Mouse (Mus musculus) CD4-positive, CD25-positive, alpha-beta regulatory T cell (primary cell): ENCODE results near the gene Hsd17b3. TPM values are rescaled to one million over a fixed set of nuclear protein-coding genes. Genes with fewer than 3 reads are reported as not detected.

Experiments
- polyA plus RNA-seq: library from polyadenylated mRNA; unstranded; fragments of 100-300 nt; shearing (Covaris generic); gene quantifications from one replicate; pipeline ENCODE4 v1.2.1, GENCODE M21; 2017

The Hsd17b3 gene
- not detected for polyA plus RNA-seq

GRCm38 (mm10) chr13:64089130-64089529 is at the start of gene Hsd17b3:
Gene Hsd17b3, minus strand, starts transcription at chr13:64089230.

GRCm38 (mm10) chr13:64128858-64129615 is 40.0 kb upstream of the Hsd17b3 start, which contains the start of gene Slc35d2:
Gene Slc35d2, minus strand, starts transcription at chr13:64129368.

Other genes starting within 250 kb of the Hsd17b3 start
- 31.8 TPM for gene Slc35d2, start 40.1 kb upstream of the Hsd17b3 start, polyA plus RNA-seq
- gene Zfp367, start 64.0 kb upstream of the Hsd17b3 start, polyA plus RNA-seq, result 8.6 TPM
- gene Habp4, start 72.6 kb upstream of the Hsd17b3 start, polyA plus RNA-seq, result 35.7 TPM
- 6.1 TPM for gene Cdc14b, start 186.1 kb upstream of the Hsd17b3 start, polyA plus RNA-seq
- 36.2 TPM for gene Aaed1, start 223.5 kb upstream of the Hsd17b3 start, polyA plus RNA-seq